Mouse (Mus musculus) intestine, embryonic 16.5 days (tissue): ENCODE measurements around the gene D8Ertd738e. TPM values are rescaled to one million over a fixed set of nuclear protein-coding genes. Genes with fewer than 3 reads are reported as not detected.

Experiments used
- ATAC-seq: fragments of 200-750 bp; cut with Nextera tagmentation; 2 replicates; pipeline ENCODE4 v1.8.0; 2017; ENCODE audit warnings: moderate TSS enrichment, moderate library complexity
- H3K27ac ChIP-seq: fragments of 300-500 bp; sonication (generic); 2 replicates; pipeline ENCODE4 v1.5.1; 2014; ENCODE audit warnings: mild to moderate bottlenecking, low read length
- H3K27me3 ChIP-seq: fragments of 300-500 bp; sonication (generic); replicated peaks from 2 replicates; pipeline ENCODE4 v1.6.1; 2014; ENCODE audit warnings: low read length, control low read depth, mixed read lengths; ENCODE audit not compliant: control insufficient read depth, insufficient read depth
- H3K36me3 ChIP-seq: fragments of 300-500 bp; sonication (generic); 2 replicates; pipeline ENCODE4 v1.6.1; 2014; ENCODE audit warnings: low read length, control low read depth; ENCODE audit not compliant: control insufficient read depth, insufficient read depth
- H3K4me1 ChIP-seq: fragments of 300-500 bp; sonication (generic); 2 replicates; pipeline ENCODE4 v1.6.1; 2014; ENCODE audit warnings: low read length, control low read depth, mixed read lengths; ENCODE audit not compliant: control insufficient read depth, insufficient read depth
- H3K4me2 ChIP-seq: fragments of 300-500 bp; sonication (generic); 2 replicates; pipeline ENCODE4 v1.6.1; 2014; ENCODE audit warnings: low read depth, low read length, control low read depth
- H3K4me3 ChIP-seq: fragments of 300-500 bp; sonication (generic); 2 replicates; pipeline ENCODE4 v1.5.1; 2014; ENCODE audit warnings: mild to moderate bottlenecking, low read length
- H3K9ac ChIP-seq: fragments of 300-500 bp; sonication (generic); 2 replicates; pipeline ENCODE4 v1.6.1; 2014; ENCODE audit warnings: low read depth, low read length
- H3K9me3 ChIP-seq: fragments of 300-500 bp; sonication (generic); 2 replicates; pipeline ENCODE4 v1.6.1; 2016; ENCODE audit warnings: low read length, control low read depth; ENCODE audit not compliant: control insufficient read depth
- WGBS: fragments of 180-500 bp; shearing (Covaris S2); extraction: QIAGEN DNeasy Blood & Tissue Kit; methylation state at CpG from one replicate; pipeline ENCODE4 v1.1.7; 2014; 5-methylcytosine and 5-hydroxymethylcytosine counted together
- polyA plus RNA-seq: library from polyadenylated mRNA; unstranded; fragments of >200 nt; fragmentation: Nextera tagmentation; extraction: Ambion mirVana; gene quantifications from 2 replicates; pipeline ENCODE4 v1.2.1, GENCODE M21; 2015

The D8Ertd738e gene
- polyA plus RNA-seq, 1 experiment from 2014 or later: 296 TPM

- WGBS: 85% methylated on average over 3 of the region's 3 CpGs
- H3K27me3 ChIP-seq: no peaks in the 10 kb centered on the region
Observed at GRCm38 (mm10) chr8:84273968-84274367, 24.4 kb upstream of the D8Ertd738e start.

DNA sequence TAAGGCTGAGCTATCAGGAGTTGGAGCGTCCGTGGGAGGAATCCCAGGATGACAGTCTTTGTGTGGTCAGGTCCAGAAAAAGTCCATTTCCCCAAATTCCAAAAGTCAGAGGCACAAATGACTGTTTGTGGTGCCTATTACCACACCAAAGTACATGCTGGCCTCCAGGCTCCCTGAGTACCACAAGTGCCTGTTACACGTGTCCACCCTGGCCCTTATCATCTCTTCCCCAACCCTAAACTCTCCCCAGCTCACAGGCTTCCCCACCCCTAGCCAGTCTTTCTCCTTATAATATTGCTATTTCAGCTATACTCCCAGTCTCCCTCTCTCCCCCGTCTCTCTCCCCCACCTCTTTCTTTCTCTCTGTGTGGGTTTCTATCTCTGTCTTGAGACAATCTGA is 22.8 kb upstream of the D8Ertd738e start:
- Histone ChIP-seq H3K27ac (no peak overlapping the region), H3K4me1 (peaks cover 9% of the 10 kb centered on the region), H3K4me2 (no peak overlapping the region), H3K9me3 (no peaks in the 10 kb centered on the region), H3K36me3 (no peaks in the 10 kb centered on the region), H3K4me3 (no peak overlapping the region), H3K27me3 (no peaks in the 10 kb centered on the region), H3K9ac (no peak overlapping the region)
- 76% methylated on average over 4 of the region's 4 CpGs for WGBS
- no peak for ATAC-seq

More at GRCm38 (mm10) chr8:84273968-84274367, 24.4 kb upstream of the D8Ertd738e start:
- Histone ChIP-seq H3K36me3 (no peaks in the 10 kb centered on the region), H3K4me3 (no peak overlapping the region), H3K4me1 (peaks cover 9% of the 10 kb centered on the region), H3K4me2 (no peak overlapping the region), H3K27ac (no peak overlapping the region), H3K9ac (no peak overlapping the region), H3K9me3 (no peaks in the 10 kb centered on the region)
- no peak for ATAC-seq

- peaks cover 9% of the 10 kb centered on the region for H3K4me1 ChIP-seq
- peak within 1 kb of the TSS; percentile 82 for H3K4me2 ChIP-seq
- H3K36me3 ChIP-seq: peaks cover 8% of the 10 kb centered on the region; the same call in 1 of the 2 replicates
- H3K27me3 ChIP-seq: no peaks in the 10 kb centered on the region
- peak; percentile 100 for ATAC-seq
- WGBS: under 1% methylated on average over 44 of the region's 44 CpGs
- H3K9me3 ChIP-seq: no peaks in the 10 kb centered on the region
- H3K4me3 ChIP-seq: peak within 1 kb of the TSS; percentile 88
- H3K9ac ChIP-seq: peak within 1 kb of the TSS; percentile 89
- H3K27ac ChIP-seq: 0 out of 2 replicates have a peak within 1 kb of the TSS, but pooled peaks have one; percentile 38
Observed at GRCm38 (mm10) chr8:84269950-84270773, 20.6 kb upstream of the D8Ertd738e start, which contains the start of gene Ccdc130. Gene Ccdc130 (minus strand): TSS chr8:84270380.

DNA sequence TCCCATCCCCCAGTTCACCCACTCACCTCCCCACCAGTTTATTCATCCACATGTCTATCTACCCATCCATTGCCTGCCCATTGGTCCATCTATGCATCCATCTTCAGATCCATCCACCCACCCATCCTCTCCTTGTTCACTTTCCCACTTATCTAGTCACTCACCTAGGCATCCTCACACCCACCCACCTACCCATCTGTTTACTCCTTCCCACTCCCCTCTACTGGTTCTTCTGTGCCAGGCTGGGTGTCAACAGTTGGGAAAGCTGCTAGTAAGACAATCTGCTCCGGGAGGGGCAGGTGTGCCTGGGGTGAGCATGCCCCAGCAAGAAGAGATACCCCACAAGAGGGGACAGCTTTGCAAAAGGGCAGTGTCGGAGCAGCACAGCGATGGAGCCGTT is 11.6 kb upstream of the D8Ertd738e start:
- Histone ChIP-seq H3K4me1 (peaks cover 13% of the 10 kb centered on the region), H3K27me3 (no peaks in the 10 kb centered on the region), H3K9ac (no peak overlapping the region), H3K4me3 (no peak overlapping the region), H3K27ac (no peak overlapping the region), H3K36me3 (peaks cover 32% of the 10 kb centered on the region), H3K9me3 (no peaks in the 10 kb centered on the region), H3K4me2 (no peak overlapping the region)
- no peak for ATAC-seq
- WGBS: 92% methylated on average over 4 of the region's 4 CpGs

DNA sequence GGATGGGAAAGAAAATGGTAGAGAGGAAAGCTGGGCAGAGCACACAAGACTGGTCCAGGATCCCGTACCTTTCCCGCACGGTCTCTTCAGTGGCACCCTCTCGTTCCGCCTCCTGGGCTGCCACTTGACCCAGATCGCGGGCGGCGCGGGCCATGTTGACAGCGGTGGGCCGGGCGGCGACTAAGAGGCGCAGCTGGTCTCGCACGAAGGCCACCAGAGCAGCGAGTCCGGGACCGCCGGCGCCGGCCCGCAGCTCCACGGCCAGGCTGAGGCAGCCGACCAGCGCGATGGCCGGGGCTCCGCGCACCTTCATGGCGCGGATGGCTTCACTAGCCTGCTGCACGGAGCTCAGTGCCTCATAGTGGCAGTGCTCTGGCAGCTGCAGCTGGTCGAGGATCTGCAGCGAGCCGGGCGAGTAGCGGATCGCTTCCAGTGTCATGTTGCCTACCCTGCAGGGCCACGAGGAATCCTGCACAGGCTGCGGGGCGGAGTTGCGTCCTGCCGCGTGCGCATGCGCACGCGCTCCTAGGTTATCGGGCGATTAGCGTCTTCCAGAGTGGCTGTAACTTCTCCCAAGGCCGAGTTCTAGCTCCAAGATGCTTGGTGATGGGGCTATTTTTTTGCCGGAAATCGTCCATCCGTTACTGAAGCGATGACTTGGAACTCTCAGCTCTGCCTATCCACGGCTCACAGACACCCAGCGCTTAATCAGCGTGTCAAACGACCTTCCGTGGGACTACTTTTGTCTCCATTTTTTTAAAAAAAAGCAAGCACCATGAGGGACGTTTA is 7.5 kb upstream of the D8Ertd738e start, which contains the start of gene Mri1:
Gene Mri1 (minus strand): TSS at position 505 of the 789 bp plus-strand sequence.
- peak within 1 kb of the TSS; percentile 89 for H3K27ac ChIP-seq
- peak within 1 kb of the TSS; percentile 95 for H3K4me3 ChIP-seq
- peak within 1 kb of the TSS; percentile 95 for H3K4me2 ChIP-seq
- H3K4me1 ChIP-seq: peaks cover 15% of the 10 kb centered on the region
- H3K9ac ChIP-seq: peak within 1 kb of the TSS; percentile 92
- ATAC-seq: peak; percentile 91
- peaks cover 38% of the 10 kb centered on the region for H3K36me3 ChIP-seq
- H3K9me3 ChIP-seq: no peaks in the 10 kb centered on the region
- under 1% methylated on average over 64 of the region's 64 CpGs for WGBS
- no peaks in the 10 kb centered on the region for H3K27me3 ChIP-seq

DNA sequence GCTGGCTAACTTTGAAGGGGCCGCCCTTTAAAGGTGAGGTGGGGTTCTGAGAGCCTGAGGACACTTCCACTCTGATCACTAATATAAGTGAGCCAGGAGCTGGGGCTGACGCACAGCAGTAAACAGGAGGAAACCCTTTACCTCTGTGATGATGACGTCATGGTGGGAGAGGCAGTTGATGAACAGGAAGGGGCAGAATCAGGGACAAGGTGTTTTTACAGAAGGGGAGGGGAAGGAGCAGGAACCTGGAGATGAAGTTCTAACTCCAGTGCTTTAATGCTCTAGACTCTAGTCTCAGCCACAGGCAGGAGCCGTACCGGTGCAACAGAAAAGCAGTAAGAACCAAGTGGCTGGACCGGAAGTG is 6.9 kb upstream of the D8Ertd738e start:
- Histone ChIP-seq H3K4me2 (peak overlapping the region; percentile 95), H3K27me3 (no peaks in the 10 kb centered on the region), H3K36me3 (peaks cover 32% of the 10 kb centered on the region), H3K4me3 (peak overlapping the region; percentile 95), H3K27ac (peak overlapping the region; percentile 89), H3K9ac (peak overlapping the region; percentile 92), H3K9me3 (no peaks in the 10 kb centered on the region), H3K4me1 (peaks cover 15% of the 10 kb centered on the region)
- 12% methylated on average over 6 of the region's 6 CpGs for WGBS
- ATAC-seq: peak; percentile 71

- peak overlapping the region; percentile 95 for H3K4me3 ChIP-seq
- H3K36me3 ChIP-seq: peaks cover 32% of the 10 kb centered on the region
- 81% methylated on average over 3 of the region's 3 CpGs for WGBS
- peak overlapping the region; percentile 95 for H3K4me2 ChIP-seq
- H3K9me3 ChIP-seq: no peaks in the 10 kb centered on the region
- H3K27me3 ChIP-seq: no peaks in the 10 kb centered on the region
- peaks cover 15% of the 10 kb centered on the region for H3K4me1 ChIP-seq
- H3K9ac ChIP-seq: peak overlapping the region; percentile 92
- H3K27ac ChIP-seq: no peak overlapping the region; the same call in 1 of the 2 replicates
- ATAC-seq: no peak
Observed at GRCm38 (mm10) chr8:84255858-84256257, 6.3 kb upstream of the D8Ertd738e start.

DNA sequence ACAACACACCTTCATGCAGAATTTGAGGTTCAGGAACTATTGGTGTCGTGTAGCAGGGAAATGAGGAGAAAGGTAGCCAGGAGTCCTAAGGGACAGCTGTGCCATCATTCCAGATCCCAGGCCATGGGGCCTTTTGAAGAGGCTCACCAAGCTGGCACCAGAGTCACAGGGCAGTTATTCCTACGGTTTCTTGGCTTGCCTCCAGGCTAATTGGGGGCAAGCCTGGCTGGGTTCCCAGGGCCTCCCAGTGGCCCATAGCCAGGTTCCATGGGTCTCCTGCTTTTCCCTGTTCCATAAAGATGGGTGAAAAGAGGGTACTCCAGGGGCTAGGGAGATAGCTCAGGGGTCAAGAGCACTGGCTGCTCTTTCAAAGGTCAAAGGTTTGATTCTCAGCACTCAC is 7.7 kb downstream of the D8Ertd738e start:
- Histone ChIP-seq H3K4me2 (no peak overlapping the region), H3K4me1 (peaks cover 5% of the 10 kb centered on the region; the same call in 1 of the 2 replicates), H3K27ac (no peak overlapping the region), H3K27me3 (no peaks in the 10 kb centered on the region), H3K36me3 (peaks cover 15% of the 10 kb centered on the region), H3K4me3 (no peak overlapping the region), H3K9ac (no peak overlapping the region), H3K9me3 (no peaks in the 10 kb centered on the region)
- ATAC-seq: no peak
- WGBS: 54% methylated on average over 2 of the region's 2 CpGs

DNA sequence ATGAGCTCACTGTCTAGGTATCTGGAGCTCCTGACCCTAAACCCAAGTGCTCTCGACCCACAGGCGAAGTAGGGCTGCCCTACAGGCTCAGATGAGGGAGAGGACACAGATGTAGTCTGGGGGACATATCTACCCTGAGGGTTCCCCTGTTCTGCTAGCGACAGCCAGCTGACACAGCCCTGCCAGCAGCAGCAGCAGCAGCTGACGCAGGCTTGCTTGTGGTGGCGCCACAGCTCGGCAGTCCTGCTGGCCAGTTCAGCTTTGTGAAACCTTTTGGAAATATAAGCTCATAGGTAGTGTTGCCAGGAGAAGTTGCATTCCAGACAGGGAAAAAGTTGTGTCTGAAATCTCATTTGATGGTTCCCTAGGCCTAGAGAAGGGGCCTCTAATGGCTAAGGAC is 8.4 kb downstream of the D8Ertd738e start:
- H3K9ac ChIP-seq: no peak overlapping the region
- no peak for ATAC-seq

More for the DNA sequence above, 8.4 kb downstream of the D8Ertd738e start:
- Histone ChIP-seq H3K36me3 (peaks cover 8% of the 10 kb centered on the region; the same call in 1 of the 2 replicates), H3K9me3 (no peaks in the 10 kb centered on the region), H3K4me2 (no peak overlapping the region), H3K27me3 (no peaks in the 10 kb centered on the region), H3K4me1 (peaks cover 7% of the 10 kb centered on the region), H3K27ac (no peak overlapping the region), H3K4me3 (no peak overlapping the region)
- 53% methylated on average over 6 of the region's 6 CpGs for WGBS
